Mouse (Mus musculus) erythroblast, embryonic 14.5 days (primary cell): Measurements from ENCODE around the gene Zfp64. TPM values are rescaled to one million over a fixed set of nuclear protein-coding genes. Genes with fewer than 3 reads are reported as not detected.

Source experiments
- H3K27me3 ChIP-seq: 2 replicates; pipeline ENCODE4 v1.6.1; 2012; ENCODE audit warnings: inconsistent platforms; ENCODE audit not compliant: control insufficient read depth
- H3K36me3 ChIP-seq: 2 replicates; pipeline ENCODE4 v1.6.1; 2012; ENCODE audit warnings: mild to moderate bottlenecking, inconsistent platforms; ENCODE audit not compliant: control insufficient read depth
- H3K4me1 ChIP-seq: 2 replicates; pipeline ENCODE4 v1.6.1; 2012; ENCODE audit warnings: inconsistent platforms; ENCODE audit not compliant: control insufficient read depth
- H3K4me3 ChIP-seq: replicated peaks from 2 replicates; pipeline ENCODE3; 2012; ENCODE audit warnings: moderate library complexity, mild to moderate bottlenecking, inconsistent platforms
- H3K9me3 ChIP-seq: 2 replicates; pipeline ENCODE4 v1.6.1; 2012; ENCODE audit warnings: low read length, inconsistent platforms, mixed read lengths; ENCODE audit not compliant: control insufficient read depth
- GATA1 ChIP-seq: IDR thresholded peaks from 2 replicates; pipeline ENCODE4 v1.6.1; 2012; ENCODE audit warnings: low read length, inconsistent platforms, mixed read lengths
- TAL1 ChIP-seq: IDR thresholded peaks from 3 replicates; pipeline ENCODE4 v1.6.1; 2012; ENCODE audit warnings: low read length, inconsistent platforms, mixed read lengths
- polyA plus RNA-seq: library from polyadenylated mRNA; stranded (reverse); fragments of >175 nt; gene quantifications from 2 replicates; pipeline ENCODE4 v1.2.3, GENCODE M21; 2012

The Zfp64 gene
- polyA plus RNA-seq, 1 experiment: 1.5 TPM

DNA sequence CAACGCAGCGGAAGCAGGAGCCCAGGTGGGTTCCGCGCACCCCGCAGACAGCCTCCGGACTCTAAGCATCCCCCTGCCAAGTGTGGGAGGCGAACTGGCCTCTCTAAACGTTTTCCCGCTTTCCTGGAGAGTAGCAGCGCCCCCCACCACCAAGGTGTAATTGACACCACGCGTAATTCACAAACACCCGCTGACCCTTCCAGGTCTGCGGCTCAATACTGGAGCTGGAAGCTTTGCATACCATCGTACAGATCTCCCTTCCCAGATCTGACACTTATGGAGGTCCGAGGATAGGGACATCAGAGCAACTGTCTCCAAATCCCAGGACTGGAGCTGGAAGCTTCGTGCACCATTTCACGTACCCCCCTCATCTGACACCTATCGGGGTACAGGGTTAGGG lies 43.9 kb downstream of the Zfp64 start:
- Histone ChIP-seq H3K36me3 (no peaks in the 10 kb centered on the region), H3K4me3 (no peak overlapping the region), H3K4me1 (no peaks in the 10 kb centered on the region), H3K9me3 (peaks cover 8% of the 10 kb centered on the region), H3K27me3 (peaks cover 44% of the 10 kb centered on the region)
- TF ChIP-seq TAL1 (no peak), GATA1 (no peak)

DNA sequence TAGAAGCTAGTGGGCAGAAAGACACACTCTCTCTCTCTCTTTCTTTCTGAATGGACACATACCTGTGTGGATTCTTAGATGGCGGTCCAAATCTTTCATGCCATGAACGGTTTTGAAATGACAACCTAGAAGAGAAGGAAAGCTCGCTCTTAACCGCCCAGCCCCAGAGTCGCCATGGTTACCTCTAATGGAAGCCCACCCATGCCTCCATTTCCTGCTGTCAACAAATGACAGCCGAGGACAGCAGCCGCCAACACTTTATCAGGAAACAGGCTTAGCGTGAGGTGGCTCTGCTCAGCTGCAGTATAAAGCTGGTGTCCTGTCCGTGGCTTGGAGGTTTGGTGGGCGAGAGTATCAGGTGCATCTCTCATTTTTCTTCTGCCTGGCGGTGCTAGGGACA lies 49.4 kb downstream of the Zfp64 start:
- no peak overlapping the region for H3K4me3 ChIP-seq
- H3K9me3 ChIP-seq: peaks cover 8% of the 10 kb centered on the region
- H3K27me3 ChIP-seq: peaks cover 17% of the 10 kb centered on the region
- H3K36me3 ChIP-seq: no peaks in the 10 kb centered on the region
- H3K4me1 ChIP-seq: peaks cover 2% of the 10 kb centered on the region; the same call in 1 of the 2 replicates
- no peak for TF ChIP-seq TAL1

DNA sequence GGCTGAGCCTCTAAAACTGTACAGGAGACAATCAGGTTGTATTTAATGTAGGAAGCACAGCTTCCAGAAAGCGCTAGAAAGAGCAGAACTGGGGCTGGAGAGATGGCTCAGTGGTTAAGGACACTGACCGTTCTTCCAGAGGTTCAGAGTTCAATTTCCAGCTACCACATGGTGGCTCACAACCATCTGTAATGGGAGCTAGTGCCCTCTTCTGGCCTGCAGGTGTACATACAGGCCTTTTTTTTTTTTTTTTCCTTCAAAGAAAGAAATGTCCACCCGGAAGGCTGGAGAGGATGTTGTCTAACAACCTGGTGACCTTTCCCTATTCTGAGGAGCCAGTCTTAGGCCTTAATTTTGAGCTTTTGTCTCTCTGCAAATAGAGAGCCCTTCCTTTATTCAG lies 50.5 kb downstream of the Zfp64 start:
- Histone ChIP-seq H3K4me1 (peaks cover 2% of the 10 kb centered on the region; the same call in 1 of the 2 replicates), H3K27me3 (peaks cover 6% of the 10 kb centered on the region), H3K4me3 (no peak overlapping the region), H3K9me3 (peaks cover 8% of the 10 kb centered on the region), H3K36me3 (no peaks in the 10 kb centered on the region)
- TF ChIP-seq GATA1 (no peak), TAL1 (no peak)

DNA sequence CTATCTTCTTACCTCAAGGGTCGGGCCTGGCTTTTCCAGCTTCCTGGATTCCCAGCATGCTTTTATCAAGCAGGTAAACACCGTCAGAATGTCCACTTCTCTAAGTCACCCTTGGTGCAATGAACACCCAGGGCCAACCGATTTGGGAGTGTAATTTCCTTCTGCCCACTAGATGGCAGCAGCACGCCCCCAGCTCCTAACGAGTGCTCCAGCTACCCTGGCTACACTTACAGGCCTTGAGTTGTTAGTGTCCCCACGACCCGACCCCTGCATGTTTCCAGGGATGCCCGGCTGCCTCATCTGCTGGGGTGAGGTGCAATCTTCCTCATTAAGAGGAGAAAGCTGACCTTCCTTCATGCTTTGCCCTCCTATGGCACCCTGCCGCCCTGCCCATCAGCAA lies 51.2 kb downstream of the Zfp64 start:
- Histone ChIP-seq H3K4me1 (peaks cover 2% of the 10 kb centered on the region; the same call in 1 of the 2 replicates), H3K4me3 (no peak overlapping the region), H3K36me3 (no peaks in the 10 kb centered on the region), H3K9me3 (peaks cover 2% of the 10 kb centered on the region), H3K27me3 (peaks cover under 1% of the 10 kb centered on the region)
- TF ChIP-seq GATA1 (no peak), TAL1 (no peak)

DNA sequence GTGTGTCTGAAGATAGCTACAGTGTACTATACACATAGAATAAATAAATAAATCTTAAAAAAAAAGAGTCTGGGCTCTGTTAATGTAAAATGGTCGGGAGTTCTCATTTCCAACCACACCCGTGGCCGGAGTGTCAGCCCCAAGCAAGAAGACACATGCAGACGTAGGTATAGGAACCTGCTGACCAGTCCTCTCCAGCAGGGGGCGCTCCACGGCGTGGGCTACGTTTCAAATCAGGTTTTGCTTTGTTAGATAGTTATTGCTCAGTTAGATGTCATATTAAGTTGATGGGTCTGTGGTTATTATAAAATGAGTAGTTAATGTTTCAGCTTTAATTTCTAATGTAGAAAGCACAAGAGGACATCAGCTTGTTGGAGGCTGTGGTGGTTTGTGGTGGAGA lies 52.8 kb downstream of the Zfp64 start:
- no peaks in the 10 kb centered on the region for H3K36me3 ChIP-seq
- H3K27me3 ChIP-seq: no peaks in the 10 kb centered on the region
- H3K4me3 ChIP-seq: no peak overlapping the region
- TF ChIP-seq GATA1: no peak
- TF ChIP-seq TAL1: no peak
- no peaks in the 10 kb centered on the region for H3K9me3 ChIP-seq
- H3K4me1 ChIP-seq: peaks cover 2% of the 10 kb centered on the region; the same call in 1 of the 2 replicates

DNA sequence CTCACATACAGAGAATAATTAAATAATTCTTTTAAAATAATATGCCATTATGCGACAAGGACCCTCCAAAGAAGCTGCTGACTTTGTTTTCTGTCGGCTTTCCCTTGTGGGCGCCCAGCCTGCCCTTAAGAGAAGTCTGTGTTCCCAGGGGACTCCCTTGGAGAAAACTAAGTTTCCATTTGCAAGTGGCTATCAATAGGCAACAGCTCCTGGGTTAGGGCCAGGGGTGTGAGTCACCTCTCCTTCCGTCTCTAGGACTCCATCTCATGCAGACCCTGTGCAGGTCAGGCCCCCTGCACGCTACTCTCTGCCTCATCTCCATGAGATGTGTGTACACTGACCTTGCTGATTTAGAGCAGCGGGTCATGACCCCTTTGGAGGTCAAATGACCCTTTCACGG lies 57.5 kb downstream of the Zfp64 start:
- no peaks in the 10 kb centered on the region for H3K4me1 ChIP-seq
- no peaks in the 10 kb centered on the region for H3K9me3 ChIP-seq
- no peaks in the 10 kb centered on the region for H3K27me3 ChIP-seq
- no peak overlapping the region for H3K4me3 ChIP-seq
- H3K36me3 ChIP-seq: no peaks in the 10 kb centered on the region
- no peak for TF ChIP-seq GATA1
- no peak for TF ChIP-seq TAL1

DNA sequence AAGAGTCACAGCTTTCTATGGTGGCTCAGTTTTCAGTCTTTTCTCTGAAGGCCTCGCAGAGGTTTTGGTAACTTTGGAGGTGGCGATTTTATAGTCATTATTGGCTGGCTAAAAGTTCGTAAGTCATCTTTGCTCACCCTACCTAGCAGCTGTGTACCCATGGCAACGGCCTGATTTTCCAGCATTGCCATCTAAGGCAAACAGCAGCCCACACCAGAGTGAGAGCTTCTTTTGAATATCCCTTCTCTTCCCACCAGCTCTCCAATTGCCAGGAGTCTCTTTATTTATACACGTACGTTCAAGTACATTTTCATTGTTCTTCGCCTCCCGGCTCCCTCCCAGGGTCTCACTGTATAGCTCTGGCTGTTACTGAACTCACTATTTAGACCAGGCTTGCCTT lies 59.9 kb downstream of the Zfp64 start:
- H3K27me3 ChIP-seq: no peaks in the 10 kb centered on the region
- no peaks in the 10 kb centered on the region for H3K9me3 ChIP-seq
- no peaks in the 10 kb centered on the region for H3K36me3 ChIP-seq
- no peaks in the 10 kb centered on the region for H3K4me1 ChIP-seq
- TF ChIP-seq TAL1: no peak
- no peak for TF ChIP-seq GATA1
- H3K4me3 ChIP-seq: no peak overlapping the region

DNA sequence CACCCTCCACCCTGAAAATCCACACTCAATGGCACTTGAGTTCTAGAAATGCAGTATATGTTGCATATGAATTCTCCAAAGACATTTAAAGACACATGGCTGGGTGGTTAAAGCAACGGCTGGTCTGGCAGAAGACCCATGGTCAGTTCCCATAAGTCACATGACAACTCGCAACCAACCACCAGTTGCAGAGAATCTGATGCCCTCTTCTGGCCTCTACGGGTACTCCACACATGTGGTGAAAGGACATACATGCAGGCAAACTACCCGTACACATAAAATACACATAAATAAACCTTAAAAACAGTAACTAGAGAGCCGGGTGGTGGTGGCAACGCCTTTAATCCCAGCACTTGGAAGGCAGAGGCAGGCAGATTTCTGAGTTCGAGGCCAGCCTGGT lies 60.6 kb downstream of the Zfp64 start:
- H3K4me3 ChIP-seq: no peak overlapping the region
- no peaks in the 10 kb centered on the region for H3K4me1 ChIP-seq
- H3K9me3 ChIP-seq: no peaks in the 10 kb centered on the region
- no peak for TF ChIP-seq TAL1
- no peak for TF ChIP-seq GATA1
- no peaks in the 10 kb centered on the region for H3K36me3 ChIP-seq
- H3K27me3 ChIP-seq: no peaks in the 10 kb centered on the region

DNA sequence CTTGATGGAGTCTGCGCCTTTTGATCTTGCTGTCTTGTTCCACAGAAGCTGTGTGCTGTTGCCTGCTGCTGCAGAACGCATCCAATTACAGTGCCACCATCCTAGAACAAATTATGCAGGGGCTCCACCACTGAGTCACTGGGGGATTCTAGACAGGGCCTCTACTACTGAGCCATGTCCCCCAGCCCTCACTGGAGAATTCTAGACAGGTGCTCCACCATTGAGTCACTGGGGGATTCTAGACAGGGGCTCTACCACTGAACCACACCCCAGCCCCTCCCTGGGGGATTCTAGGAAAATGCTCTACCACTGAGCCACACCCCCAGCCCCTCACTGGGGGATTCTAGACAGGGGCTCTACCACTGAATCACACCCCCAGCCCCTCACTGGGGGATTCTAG lies 63.3 kb downstream of the Zfp64 start:
- Histone ChIP-seq H3K36me3 (no peaks in the 10 kb centered on the region), H3K4me3 (no peak overlapping the region), H3K27me3 (no peaks in the 10 kb centered on the region), H3K9me3 (no peaks in the 10 kb centered on the region), H3K4me1 (no peaks in the 10 kb centered on the region)
- TF ChIP-seq GATA1 (no peak), TAL1 (no peak)

DNA sequence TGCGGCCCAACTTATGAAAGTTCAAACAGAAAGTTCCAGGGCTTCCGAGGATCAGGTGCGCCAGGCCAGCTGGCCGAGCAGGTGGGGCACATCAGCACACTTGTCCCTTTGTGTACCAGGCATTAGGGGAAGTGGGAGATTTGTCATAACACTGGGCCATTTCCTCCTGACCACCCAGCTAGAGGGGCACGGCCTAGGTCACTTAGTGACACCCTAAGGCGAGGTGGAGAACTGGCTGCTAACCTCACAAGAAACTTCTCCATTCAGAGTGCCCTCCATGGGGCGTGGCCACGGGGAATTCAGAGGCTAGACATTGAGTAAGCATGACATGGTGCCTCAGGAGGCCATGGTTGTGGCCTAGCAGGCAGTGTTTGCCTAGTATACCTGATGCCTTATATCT lies 70.7 kb downstream of the Zfp64 start:
- Histone ChIP-seq H3K36me3 (no peaks in the 10 kb centered on the region), H3K9me3 (no peaks in the 10 kb centered on the region)
- TF ChIP-seq TAL1 (no peak), GATA1 (no peak)

More for the DNA sequence above, 70.7 kb downstream of the Zfp64 start:
- Histone ChIP-seq H3K4me3 (no peak overlapping the region), H3K27me3 (no peaks in the 10 kb centered on the region), H3K4me1 (no peaks in the 10 kb centered on the region)
